Mouse (Mus musculus) G1E (cell line): ENCODE measurements around the gene Tpp2. TPM values are rescaled to one million over a fixed set of nuclear protein-coding genes. Genes with fewer than 3 reads are reported as not detected.
"Not testable (repeated sequence)": the region's sequence is repeated elsewhere in the genome, so short reads cannot be mapped to it uniquely, and the experiment has no call there.

Experiments
- ATAC-seq: 2 replicates; pipeline ENCODE4 v1.8.0; 2016; ENCODE audit warnings: mild to moderate bottlenecking; ENCODE audit not compliant: insufficient number of reproducible peaks, poor library complexity, low FRiP score, severe bottlenecking; ENCODE audit errors: extremely low read depth
- DNase-seq: peaks from one replicate; pipeline ENCODE4 v3.0.0; 2012; ENCODE audit warnings: low spot score
- H3K27me3 ChIP-seq: 2 replicates; pipeline ENCODE4 v1.6.1; 2012; ENCODE audit warnings: mild to moderate bottlenecking, low read length, inconsistent platforms; ENCODE audit not compliant: insufficient read depth
- H3K36me3 ChIP-seq: replicated peaks from 2 replicates; pipeline ENCODE3; 2012; ENCODE audit warnings: mild to moderate bottlenecking, inconsistent platforms
- H3K4me1 ChIP-seq: 2 replicates; pipeline ENCODE4 v1.6.1; 2012; ENCODE audit warnings: low read depth, low read length, inconsistent platforms, mixed read lengths; ENCODE audit not compliant: insufficient read depth
- H3K4me3 ChIP-seq: 2 replicates; pipeline ENCODE4 v1.5.1; 2012; ENCODE audit warnings: low read depth, mild to moderate bottlenecking, inconsistent platforms, low read length, moderate library complexity, mixed read lengths
- H3K9me3 ChIP-seq: replicated peaks from 2 replicates; pipeline ENCODE4 v1.6.1; 2012; ENCODE audit warnings: inconsistent platforms
- CTCF ChIP-seq: IDR thresholded peaks from 2 replicates; pipeline ENCODE4 v1.5.1; 2012; ENCODE audit warnings: low read depth, low read length, inconsistent platforms, mixed read lengths
- GATA1 ChIP-seq: IDR thresholded peaks from 2 replicates; pipeline ENCODE4 v1.6.1; 2012; ENCODE audit warnings: borderline replicate concordance, low read length, inconsistent platforms, mixed read lengths
- GATA2 ChIP-seq: IDR thresholded peaks from 2 replicates; pipeline ENCODE4 v1.6.1; 2012; ENCODE audit warnings: low read depth, low read length, inconsistent platforms, borderline replicate concordance
- POLR2AphosphoS5 ChIP-seq: IDR thresholded peaks from 2 replicates; pipeline ENCODE4 v1.6.1; 2012; ENCODE audit warnings: low read depth, low read length, inconsistent platforms; ENCODE audit not compliant: insufficient replicate concordance
- TAL1 ChIP-seq: conservative IDR thresholded peaks from 2 replicates; pipeline ENCODE4 v1.6.1; 2012; ENCODE audit warnings: low read depth, low read length, inconsistent platforms, mixed read lengths
- polyA plus RNA-seq: library from polyadenylated mRNA; stranded (reverse); fragments of >175 nt; gene quantifications from 2 replicates; pipeline ENCODE4 v1.2.3, GENCODE M21; 2012
- total RNA-seq, 2 experiments: library from RNA; stranded (forward) in 1 of 2; stranded (reverse) in 1 of 2; fragments of 200-1000 nt in 1 of 2; fragments of >200 nt in 1 of 2; fragmentation: Nextera tagmentation in 1 of 2; gene quantifications; 2 replicates each; pipeline ENCODE4 v1.2.3; 2014 to 2017

The Tpp2 gene
- total and polyA plus RNA-seq, 3 experiments = 19.0 to 246 (median 215) TPM

- Histone ChIP-seq H3K9me3 (no peaks in the 10 kb centered on the region), H3K4me3 (no peak overlapping the region), H3K4me1 (no peaks in the 10 kb centered on the region), H3K36me3 (no peaks in the 10 kb centered on the region), H3K27me3 (peaks cover 20% of the 10 kb centered on the region)
- TF ChIP-seq GATA2 (no peak), POLR2AphosphoS5 (no peak), CTCF (no peak), TAL1 (no peak), GATA1 (no peak)
- ATAC-seq (no peak), DNase-seq (no peak)
Measured at GRCm38 (mm10) chr1:44032948-44033347, 99.5 kb downstream of the Tpp2 start.

- Histone ChIP-seq H3K4me3 (no peak overlapping the region; the same call in 1 of the 2 replicates), H3K4me1 (peaks cover 2% of the 10 kb centered on the region), H3K9me3 (no peaks in the 10 kb centered on the region), H3K27me3 (peaks cover 32% of the 10 kb centered on the region), H3K36me3 (no peaks in the 10 kb centered on the region)
- no peak for TF ChIP-seq TAL1
- TF ChIP-seq GATA2 = no peak
- TF ChIP-seq CTCF = peak; percentile 78; the same call in 1 of the 2 replicates
- TF ChIP-seq POLR2AphosphoS5 = no peak
- no peak for TF ChIP-seq GATA1
- ATAC-seq (no peak), DNase-seq (peak; percentile 63)
Measured at GRCm38 (mm10) chr1:44041797-44042554, 108.5 kb downstream of the Tpp2 start.

- no peak for ATAC-seq
- H3K27me3 ChIP-seq = peaks cover 30% of the 10 kb centered on the region
- H3K4me1 ChIP-seq = peaks cover 2% of the 10 kb centered on the region
- no peak overlapping the region for H3K4me3 ChIP-seq
- no peak for TF ChIP-seq CTCF
- no peak for DNase-seq
- no peaks in the 10 kb centered on the region for H3K36me3 ChIP-seq
- H3K9me3 ChIP-seq = no peaks in the 10 kb centered on the region
Measured at GRCm38 (mm10) chr1:44042555-44042915, 109.1 kb downstream of the Tpp2 start.

- H3K4me1 ChIP-seq, H3K9me3 ChIP-seq, DNase-seq, H3K4me3 ChIP-seq, ATAC-seq, H3K36me3 ChIP-seq: not testable (repeated sequence)
- peaks cover 24% of the 10 kb centered on the region for H3K27me3 ChIP-seq
Measured at GRCm38 (mm10) chr1:44045689-44046088, 112.2 kb downstream of the Tpp2 start.

GRCm38 (mm10) chr1:44046556-44046955 is 113.1 kb downstream of the Tpp2 start:
- Histone ChIP-seq H3K4me1 (peaks cover 2% of the 10 kb centered on the region), H3K9me3 (no peaks in the 10 kb centered on the region), H3K4me3 (no peak overlapping the region), H3K36me3 (no peaks in the 10 kb centered on the region), H3K27me3 (peaks cover 18% of the 10 kb centered on the region)
- DNase-seq = no peak
- ATAC-seq = no peak
- TF ChIP-seq CTCF (no peak), POLR2AphosphoS5 (no peak), GATA1 (no peak), GATA2 (no peak), TAL1 (no peak)

Other genes with a start within 250 kb of the Tpp2 start
- not detected in 2 replicates for gene 1500015O10Rik, start 203.0 kb upstream of the Tpp2 start, total RNA-seq (2014; fragmentation: Nextera tagmentation)
- 0.16 TPM in 1 of 2 replicates, not detected in the other for gene 1500015O10Rik, start 203.0 kb upstream of the Tpp2 start, total RNA-seq (2017)
- not detected in 2 replicates for gene 1500015O10Rik, start 203.0 kb upstream of the Tpp2 start, polyA plus RNA-seq
- gene Uxs1, start 105.8 kb upstream of the Tpp2 start, total RNA-seq (2014; fragmentation: Nextera tagmentation) = 17.9 and 27.8 TPM in 2 replicates
- gene Uxs1, start 105.8 kb upstream of the Tpp2 start, total RNA-seq (2017) = 28.5 and 30.5 TPM in 2 replicates
- gene Uxs1, start 105.8 kb upstream of the Tpp2 start, polyA plus RNA-seq = 13.2 and 13.3 TPM in 2 replicates
- gene Mettl21c, start 86.4 kb downstream of the Tpp2 start, total RNA-seq (2014; fragmentation: Nextera tagmentation) = not detected in 2 replicates
- gene Mettl21c, start 86.4 kb downstream of the Tpp2 start, total RNA-seq (2017) = 0.44 TPM in 1 of 2 replicates, not detected in the other
- not detected in 2 replicates for gene Mettl21c, start 86.4 kb downstream of the Tpp2 start, polyA plus RNA-seq
- gene Gm8251, start 128.3 kb downstream of the Tpp2 start, total RNA-seq (2014; fragmentation: Nextera tagmentation) = not detected in 2 replicates
- gene Gm8251, start 128.3 kb downstream of the Tpp2 start, total RNA-seq (2017) = 0.22 and 0.29 TPM in 2 replicates
- gene Gm8251, start 128.3 kb downstream of the Tpp2 start, polyA plus RNA-seq = 0.01 TPM in 1 of 2 replicates, not detected in the other
- 65.6 and 102 TPM in 2 replicates for gene Tex30, start 168.8 kb downstream of the Tpp2 start, total RNA-seq (2014; fragmentation: Nextera tagmentation)
- 125 and 159 TPM in 2 replicates for gene Tex30, start 168.8 kb downstream of the Tpp2 start, total RNA-seq (2017)
- 7.6 and 12.8 TPM in 2 replicates for gene Tex30, start 168.8 kb downstream of the Tpp2 start, polyA plus RNA-seq
- 65.3 and 67.5 TPM in 2 replicates for gene Kdelc1, start 185.2 kb downstream of the Tpp2 start, total RNA-seq (2014; fragmentation: Nextera tagmentation)
- gene Kdelc1, start 185.2 kb downstream of the Tpp2 start, total RNA-seq (2017) = 24.2 and 26.2 TPM in 2 replicates
- 5.9 and 7.0 TPM in 2 replicates for gene Kdelc1, start 185.2 kb downstream of the Tpp2 start, polyA plus RNA-seq
- gene Bivm, start 185.3 kb downstream of the Tpp2 start, total RNA-seq (2014; fragmentation: Nextera tagmentation) = 68.8 and 70.1 TPM in 2 replicates
- 26.1 and 28.9 TPM in 2 replicates for gene Bivm, start 185.3 kb downstream of the Tpp2 start, total RNA-seq (2017)
- gene Bivm, start 185.3 kb downstream of the Tpp2 start, polyA plus RNA-seq = 4.8 and 6.4 TPM in 2 replicates
- 45.3 and 49.5 TPM in 2 replicates for gene Ercc5, start 214.1 kb downstream of the Tpp2 start, total RNA-seq (2014; fragmentation: Nextera tagmentation)
- gene Ercc5, start 214.1 kb downstream of the Tpp2 start, total RNA-seq (2017) = 30.8 and 33.8 TPM in 2 replicates
- 6.4 and 6.7 TPM in 2 replicates for gene Ercc5, start 214.1 kb downstream of the Tpp2 start, polyA plus RNA-seq